Mouse (Mus musculus) adrenal gland, adult 2 months (tissue): ENCODE data around the gene Ddx17. TPM values are rescaled to one million over a fixed set of nuclear protein-coding genes. Genes with fewer than 3 reads are reported as not detected.
A peak's percentile ranks its signal among the peaks of the same experiment; 100 is the strongest.

Source experiments
- DNase-seq: peaks from one replicate; pipeline ENCODE4 v3.0.0; 2021
- long read RNA-seq: library from polyadenylated mRNA; stranded (forward); transcript quantifications from one replicate; pipeline ENCODE4 v2.0.0, GENCODE M21; 2021
- polyA plus RNA-seq: library from polyadenylated mRNA; depleted of rRNA; stranded (reverse); fragments of >200 nt; gene quantifications from 2 replicates; pipeline ENCODE4 v1.2.3, GENCODE M21; 2012; rRNA removed
- total RNA-seq, 2 experiments: library from RNA; stranded (reverse); gene quantifications; 2 replicates each; pipeline ENCODE4 v1.2.3; 2021

Ddx17 gene
- total RNA-seq, result 100 to 1,000 TPM; 230 to 248 TPM
- 245 and 257 TPM in 2 replicates for polyA plus RNA-seq
- long read RNA-seq, full-length matches to known transcripts, result 1 of 15 reads
- long read RNA-seq, partial matches to known transcripts, result 2 of 15 reads
- long read RNA-seq, other reads (novel, unspliced or antisense), result 12 of 15 reads

- DNase-seq, result peak; percentile 98
These were observed at the start of gene Ddx17 for GRCm38 (mm10) chr15:79546410-79547288. Gene Ddx17, minus strand, starts transcription at chr15:79546741.

- DNase-seq, result no peak
These were observed 35.0 kb upstream of the Ddx17 start for GRCm38 (mm10) chr15:79581581-79581980.

DNA sequence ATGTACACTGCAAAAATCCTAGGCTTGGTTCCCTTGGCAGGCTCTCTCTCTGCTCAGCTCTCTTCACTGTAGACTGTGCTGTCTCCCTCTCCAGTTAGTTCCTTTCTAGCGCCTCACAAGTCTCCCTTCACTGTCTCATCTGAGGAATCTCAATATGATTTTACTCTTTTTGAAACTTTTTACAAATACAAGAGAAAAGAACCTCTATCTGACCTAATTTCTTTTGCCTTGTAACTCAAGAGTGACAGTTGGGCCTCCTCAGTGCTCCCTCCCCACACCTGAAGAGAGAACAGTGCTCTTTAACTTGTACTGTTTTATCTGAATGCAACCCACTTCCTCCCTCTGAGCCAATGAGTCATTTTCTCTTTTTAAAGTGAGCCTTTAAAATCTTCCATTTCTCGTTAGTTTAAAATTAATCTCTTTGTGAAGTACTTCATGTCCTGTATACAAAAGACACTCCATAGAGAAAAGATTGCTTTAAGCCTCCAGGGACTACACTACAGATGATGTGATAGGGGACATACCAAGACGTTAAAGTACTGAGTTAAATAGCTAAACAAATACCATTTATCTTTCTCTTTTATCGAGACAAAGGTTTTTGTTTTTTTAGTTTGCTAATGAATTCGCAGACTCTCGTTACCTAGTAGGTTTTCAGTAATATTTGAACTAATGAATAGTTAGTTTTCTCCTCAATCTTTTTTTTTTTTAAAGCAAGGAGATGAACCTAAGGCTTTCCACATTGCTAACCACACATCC, 31.3 kb upstream of the Ddx17 start:
- no peak for DNase-seq

GRCm38 (mm10) chr15:79576947-79577346, 30.4 kb upstream of the Ddx17 start:
- no peak for DNase-seq

DNA sequence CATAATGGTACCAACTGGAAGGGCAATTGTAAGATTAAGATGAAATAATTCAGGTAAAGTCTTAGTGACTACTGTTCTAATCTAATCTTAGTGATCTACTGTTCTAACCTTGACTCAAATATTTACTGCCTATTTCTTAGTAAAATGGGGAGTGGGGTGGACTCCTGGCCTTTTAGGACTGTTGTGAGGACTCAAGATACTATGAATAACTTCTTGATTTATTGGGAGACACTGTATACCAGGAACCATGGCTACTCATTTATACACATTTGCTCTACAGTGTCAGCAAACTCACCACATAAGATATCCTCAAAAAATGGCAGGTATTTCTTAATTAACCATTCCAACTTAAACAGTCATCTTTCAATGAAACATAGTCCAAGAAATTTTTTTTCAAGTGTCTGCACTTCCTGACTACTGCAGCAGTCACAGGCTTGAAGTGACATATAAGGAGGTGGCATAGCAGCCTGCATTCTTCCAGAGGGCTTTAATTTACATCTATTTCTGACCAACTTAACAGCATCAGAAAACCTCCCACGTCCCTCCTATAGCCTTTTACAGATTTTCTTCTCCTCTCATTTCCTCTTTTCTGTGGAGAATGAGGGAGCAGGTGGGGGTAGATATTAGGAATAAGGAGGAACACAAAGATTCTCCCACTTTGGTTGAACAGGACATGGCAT, 29.1 kb upstream of the Ddx17 start:
- DNase-seq, result no peak

GRCm38 (mm10) chr15:79562417-79562816, 15.9 kb upstream of the Ddx17 start:
- DNase-seq, result no peak

- no peak for DNase-seq
These were observed 13.1 kb upstream of the Ddx17 start for GRCm38 (mm10) chr15:79559649-79560048.

- DNase-seq, result no peak
These were observed 6.0 kb upstream of the Ddx17 start for GRCm38 (mm10) chr15:79552566-79552965.

DNA sequence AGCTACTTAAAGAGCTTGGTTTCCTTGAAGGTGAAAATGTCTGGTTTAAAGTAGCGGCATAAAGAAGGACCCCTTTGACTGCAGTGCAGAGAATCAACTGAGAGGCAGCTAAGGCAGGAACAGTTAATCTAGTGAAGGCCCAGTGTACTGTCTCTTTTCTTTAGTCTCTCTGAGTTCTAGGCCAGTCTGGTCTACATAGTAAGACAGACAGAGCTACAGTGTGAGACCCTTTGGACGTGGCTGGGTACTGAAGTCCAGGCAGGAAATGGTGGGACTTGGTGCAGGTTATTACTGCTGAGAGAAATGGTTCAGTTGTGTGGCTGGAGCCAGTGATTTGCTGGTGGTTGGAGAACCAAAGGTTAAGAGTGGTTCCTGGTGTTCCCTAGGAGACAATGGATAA, 1.7 kb upstream of the Ddx17 start:
- no peak for DNase-seq

DNA sequence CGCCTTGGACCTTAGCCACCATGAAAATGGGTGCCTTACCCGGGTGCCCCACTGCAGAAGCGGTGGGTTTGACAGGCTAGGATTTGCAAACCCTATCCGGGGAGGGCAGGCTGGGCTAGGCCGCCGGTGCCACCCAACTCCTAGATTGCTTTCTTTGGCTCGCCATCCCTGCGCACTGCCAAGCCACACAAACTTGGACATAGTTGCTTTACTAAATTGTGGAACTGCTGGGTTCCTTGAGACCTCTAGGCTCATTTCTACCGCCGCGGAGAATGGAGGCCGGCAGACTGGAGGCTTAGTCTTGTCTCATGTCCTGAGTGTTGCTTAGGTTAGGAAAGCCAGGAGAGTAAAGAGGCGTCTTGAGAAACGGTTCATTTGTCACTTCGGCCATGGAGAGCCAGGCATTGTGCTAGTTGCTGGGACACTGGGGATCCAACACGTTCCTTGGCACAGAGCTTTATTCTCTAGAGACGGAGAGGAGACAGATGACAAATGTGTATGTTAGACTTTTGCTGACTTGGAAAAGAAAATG, 814 bp upstream of the Ddx17 start:
- no peak for DNase-seq

DNA sequence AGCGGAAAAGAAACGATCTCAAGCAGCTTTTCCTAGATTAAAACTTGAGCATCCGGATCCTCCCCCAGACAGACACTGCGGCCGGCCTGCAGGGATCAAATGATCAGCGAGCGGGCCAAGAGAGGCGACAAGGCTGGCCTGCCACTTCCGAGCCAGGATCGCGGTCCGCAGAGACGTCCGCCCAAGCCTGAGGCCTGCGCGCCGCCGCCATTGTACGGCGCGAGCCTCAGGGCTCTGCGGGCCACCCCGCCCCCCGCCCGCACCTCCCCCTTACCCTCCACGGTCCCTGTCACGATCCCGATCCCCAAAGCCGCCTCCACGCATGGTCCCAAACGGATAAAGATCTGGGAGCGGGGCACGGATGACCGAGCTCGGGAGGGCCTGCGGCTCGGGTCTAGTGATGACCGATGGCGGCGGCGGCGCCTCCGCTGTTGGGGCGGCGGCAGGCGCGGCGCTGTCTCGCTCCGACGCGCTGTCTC, 581 bp downstream of the Ddx17 start:
- DNase-seq, result peak; percentile 88

DNA sequence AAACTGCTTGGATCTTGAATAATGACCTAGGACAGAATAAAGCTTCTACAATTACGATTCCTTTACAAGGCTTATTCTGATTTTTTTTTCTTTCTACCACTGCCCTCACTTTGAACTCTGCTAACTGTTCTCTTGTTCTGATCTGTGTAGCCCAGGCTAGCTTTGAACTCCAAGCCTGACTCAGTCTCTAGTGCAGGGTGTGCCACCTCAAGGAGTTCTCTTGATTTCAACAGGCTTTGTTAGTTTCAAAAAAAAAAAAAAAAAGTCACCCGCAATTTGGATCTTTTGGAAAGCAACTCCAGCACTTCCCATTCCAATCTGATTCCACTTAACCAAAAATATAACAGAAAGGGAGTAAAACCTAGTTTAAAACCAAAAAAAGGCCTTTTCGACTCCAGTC, 1.0 kb downstream of the Ddx17 start:
- no peak for DNase-seq

DNA sequence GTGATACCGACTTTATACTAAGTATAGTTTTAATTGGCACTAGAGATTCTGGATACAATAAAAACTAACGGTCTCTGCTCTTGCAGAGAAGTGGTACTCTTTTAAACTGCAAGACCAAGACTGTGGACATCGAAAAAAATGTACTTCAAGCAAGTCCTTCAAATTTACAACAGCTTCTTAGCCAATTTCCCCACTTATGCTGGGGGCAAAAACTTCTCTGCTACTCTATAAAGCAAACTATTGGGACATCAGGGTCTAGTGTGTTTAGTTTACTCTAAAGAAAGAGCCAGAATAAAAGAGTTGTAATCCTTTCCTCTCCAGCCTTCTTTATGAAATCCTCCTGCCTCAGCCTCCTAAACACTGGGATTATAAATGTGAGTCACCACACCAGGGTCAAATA, 2.6 kb downstream of the Ddx17 start:
- DNase-seq, result no peak

- DNase-seq, result no peak
These were observed 12.7 kb downstream of the Ddx17 start for GRCm38 (mm10) chr15:79533796-79534195.

GRCm38 (mm10) chr15:79529935-79530334, 16.6 kb downstream of the Ddx17 start:
- DNase-seq, result no peak

DNA sequence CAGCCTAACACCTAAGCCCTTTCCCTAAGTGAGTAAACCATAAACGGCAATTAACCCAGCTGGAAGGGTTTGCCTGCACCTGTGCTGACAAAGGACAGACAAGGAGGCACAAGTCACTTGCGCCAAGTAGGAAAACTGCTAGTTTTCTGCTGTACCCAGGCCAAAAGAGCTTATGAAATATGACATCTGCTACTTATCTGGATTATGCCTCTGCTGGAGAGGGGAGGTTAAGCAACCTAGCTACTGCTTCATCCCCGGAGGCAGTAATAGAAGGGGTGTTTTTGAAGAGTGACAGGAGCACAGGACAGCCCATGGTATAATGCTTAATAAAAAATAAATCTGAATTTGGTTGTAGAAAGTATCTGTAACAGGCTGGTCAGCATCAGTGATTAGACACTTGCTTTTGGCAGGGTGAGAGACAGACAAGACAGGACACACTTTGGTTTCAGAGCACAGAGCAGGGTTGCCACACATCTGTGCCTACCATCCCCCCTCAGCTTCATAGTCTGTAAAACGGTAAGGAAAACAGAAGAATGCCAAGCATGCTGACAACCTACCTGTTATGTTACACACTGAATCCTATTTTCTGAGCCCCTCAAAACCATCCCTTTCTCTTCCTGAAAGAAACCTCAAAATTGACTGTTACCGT, 18.4 kb downstream of the Ddx17 start:
- DNase-seq, result no peak

DNA sequence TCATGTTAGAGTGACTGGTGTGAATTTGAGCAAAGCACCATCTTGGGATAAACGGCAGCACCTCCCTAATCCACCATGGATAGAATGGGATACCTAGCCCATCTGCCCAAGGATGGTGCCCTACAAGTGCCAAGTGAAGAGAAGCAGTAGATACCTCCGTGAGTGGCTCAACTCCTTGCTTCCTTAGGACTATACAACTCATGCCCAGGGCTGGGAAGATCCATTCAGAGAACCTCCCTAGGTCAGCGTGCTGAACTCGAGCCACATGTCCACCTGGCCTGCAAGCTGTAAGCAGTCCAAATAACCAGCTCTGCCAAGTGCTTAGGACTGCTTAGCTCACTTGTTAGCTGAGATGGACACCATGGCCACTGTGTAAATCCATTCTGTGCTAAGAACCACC, 19.3 kb downstream of the Ddx17 start:
- DNase-seq, result no peak

GRCm38 (mm10) chr15:79525979-79526768, 20.4 kb downstream of the Ddx17 start:
- DNase-seq, result no peak

GRCm38 (mm10) chr15:79525564-79525963, 21.0 kb downstream of the Ddx17 start:
- no peak for DNase-seq

GRCm38 (mm10) chr15:79519400-79520220, 26.9 kb downstream of the Ddx17 start:
- no peak for DNase-seq
